Mouse (Mus musculus) kidney, postnatal 14 days (tissue): Measurements from ENCODE around the gene Cadm2.

Experiments used
- DNase-seq: peaks from one replicate; pipeline ENCODE4 v3.0.0; 2022; ENCODE audit warnings: mixed read lengths

Cadm2 gene

DNA sequence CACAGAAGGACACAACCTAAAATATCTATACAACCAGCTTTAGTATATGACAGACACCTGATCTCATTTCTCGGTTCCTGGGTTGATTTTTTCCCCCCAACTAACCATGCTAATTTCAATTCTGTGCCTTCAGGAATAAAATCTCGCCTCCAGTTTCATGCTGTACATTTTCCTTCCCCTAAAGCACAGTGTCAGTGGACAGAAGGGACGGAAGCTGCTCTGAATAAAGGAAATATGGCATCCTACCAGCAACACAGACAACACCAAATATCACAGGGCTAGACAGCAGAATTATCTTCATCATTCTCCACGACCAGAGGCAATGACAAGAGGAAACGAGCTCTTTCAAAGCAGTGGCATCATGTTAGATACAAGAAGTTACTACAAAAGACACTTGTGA is 498.2 kb downstream of the Cadm2 start:
- DNase-seq: no peak

DNA sequence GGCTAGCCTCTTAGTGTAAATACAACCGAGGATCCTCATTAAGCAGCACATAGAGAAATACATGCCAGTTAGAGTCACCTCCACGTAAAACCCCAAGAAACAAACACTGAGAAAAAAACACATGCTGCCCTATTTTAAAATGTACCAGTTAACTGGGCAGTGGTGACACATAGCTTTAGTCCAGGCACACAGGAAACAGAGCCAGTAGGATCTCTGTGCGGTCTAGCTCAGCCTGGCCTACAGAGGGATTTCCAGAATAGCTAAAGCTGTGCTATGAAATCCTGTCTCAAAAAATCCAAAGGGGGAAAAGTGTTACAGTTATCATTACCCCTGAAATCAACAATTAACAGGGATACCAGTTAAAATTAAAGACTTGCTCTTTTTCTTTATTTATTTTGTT is 498.9 kb downstream of the Cadm2 start:
- no peak for DNase-seq

DNA sequence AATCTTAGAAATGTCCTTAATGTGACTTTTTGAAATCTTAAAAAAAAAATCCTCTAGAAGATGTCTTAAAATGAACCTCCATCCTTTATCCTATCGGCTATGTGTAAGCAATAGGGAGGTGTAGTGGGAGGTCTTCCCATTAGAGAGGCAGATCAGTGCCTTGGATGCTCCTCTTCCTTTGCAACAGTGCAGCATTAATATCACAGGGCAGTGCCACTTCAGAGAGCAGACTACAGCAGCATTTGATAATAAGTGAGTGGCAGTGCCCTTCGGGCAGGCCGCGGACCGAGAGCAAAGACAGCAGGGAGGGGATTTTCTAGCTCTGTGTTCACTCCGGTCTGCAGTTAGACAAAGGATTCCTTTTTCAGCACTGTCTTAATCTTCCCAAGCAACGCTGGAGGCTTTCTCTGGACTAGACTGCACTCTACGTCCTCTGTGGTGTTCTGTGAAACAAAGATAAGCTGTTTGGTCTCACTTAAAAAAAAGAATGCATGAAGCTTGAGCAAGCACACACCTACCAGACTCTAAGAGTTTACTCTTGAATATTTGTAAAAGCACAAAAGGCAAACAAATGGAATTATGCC is 514.1 kb downstream of the Cadm2 start:
- no peak for DNase-seq

DNA sequence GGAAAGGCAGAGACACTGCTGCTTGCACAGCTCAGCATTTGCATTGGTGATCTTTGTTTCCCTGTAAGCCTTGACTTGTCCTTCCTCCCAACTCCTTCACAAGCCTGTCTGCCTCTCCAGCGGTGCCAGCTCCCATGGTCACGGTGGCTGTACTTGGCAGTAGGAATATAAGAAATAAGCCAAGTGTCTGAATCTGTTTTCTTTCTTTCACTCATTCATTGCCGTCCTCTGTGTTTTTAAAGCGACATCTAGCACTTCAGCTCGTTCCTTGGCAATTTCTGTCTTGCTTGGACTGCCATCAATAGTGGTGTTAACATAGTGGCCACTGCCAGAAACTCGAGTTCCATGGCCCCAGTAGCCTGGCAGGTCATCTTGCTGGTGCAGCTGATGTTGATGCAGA is 524.0 kb downstream of the Cadm2 start:
- no peak for DNase-seq

DNA sequence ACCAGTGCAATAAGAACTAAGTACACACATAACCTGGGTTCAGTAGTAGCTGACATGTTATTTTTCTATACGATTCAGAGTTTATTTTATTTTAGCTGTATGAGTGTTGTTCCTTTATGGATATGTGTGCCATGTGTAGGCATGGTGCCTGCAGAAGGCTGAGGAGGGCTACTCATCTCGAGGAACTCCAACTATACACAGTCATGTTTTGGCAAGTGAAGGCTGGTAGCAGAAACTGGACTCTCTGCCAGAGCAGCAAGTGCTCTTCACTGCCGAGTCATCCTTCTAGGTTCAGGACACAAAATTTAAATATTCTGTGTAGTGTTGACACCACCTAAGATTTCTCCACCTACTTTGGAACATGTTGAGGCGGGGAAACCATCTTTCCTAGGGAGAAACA is 524.8 kb downstream of the Cadm2 start:
- no peak for DNase-seq

DNA sequence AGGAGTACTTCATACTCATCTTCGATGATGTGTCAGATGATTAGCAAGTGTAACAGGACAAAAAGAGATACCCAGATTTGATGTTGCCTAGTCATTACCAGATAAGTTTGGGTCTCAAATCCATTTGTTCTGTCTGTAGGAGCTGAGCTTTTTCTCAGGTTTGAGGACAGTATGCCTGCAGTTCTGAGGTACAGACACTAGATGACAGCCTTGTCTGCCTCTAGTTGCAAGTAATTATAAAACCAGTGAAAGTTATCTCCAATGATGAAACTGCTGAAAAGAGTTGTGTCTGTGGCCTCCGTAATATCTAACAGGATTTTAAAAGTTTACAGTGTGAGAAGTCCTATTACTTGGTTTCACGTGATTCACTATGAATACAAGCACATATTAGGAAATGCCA is 531.0 kb downstream of the Cadm2 start:
- DNase-seq: no peak

DNA sequence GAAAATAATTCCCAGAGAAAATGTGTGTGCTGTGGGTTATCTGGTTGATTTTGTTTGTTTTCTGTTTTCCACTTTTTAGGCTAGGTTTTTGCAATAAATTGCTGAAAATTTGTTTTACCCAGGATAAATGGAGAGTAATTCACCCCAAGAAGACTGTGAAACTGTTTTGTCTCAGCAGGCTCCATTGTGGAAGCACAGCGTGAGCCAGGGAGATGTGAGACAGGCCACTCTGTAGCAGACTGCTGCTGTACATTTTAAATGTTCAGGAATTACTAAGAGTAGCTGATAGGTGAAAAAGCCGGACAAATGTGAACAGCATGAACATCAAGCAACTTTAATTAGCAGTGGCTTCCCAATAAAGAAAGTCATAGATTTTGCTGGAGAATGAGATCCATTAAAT is 541.4 kb downstream of the Cadm2 start:
- no peak for DNase-seq

DNA sequence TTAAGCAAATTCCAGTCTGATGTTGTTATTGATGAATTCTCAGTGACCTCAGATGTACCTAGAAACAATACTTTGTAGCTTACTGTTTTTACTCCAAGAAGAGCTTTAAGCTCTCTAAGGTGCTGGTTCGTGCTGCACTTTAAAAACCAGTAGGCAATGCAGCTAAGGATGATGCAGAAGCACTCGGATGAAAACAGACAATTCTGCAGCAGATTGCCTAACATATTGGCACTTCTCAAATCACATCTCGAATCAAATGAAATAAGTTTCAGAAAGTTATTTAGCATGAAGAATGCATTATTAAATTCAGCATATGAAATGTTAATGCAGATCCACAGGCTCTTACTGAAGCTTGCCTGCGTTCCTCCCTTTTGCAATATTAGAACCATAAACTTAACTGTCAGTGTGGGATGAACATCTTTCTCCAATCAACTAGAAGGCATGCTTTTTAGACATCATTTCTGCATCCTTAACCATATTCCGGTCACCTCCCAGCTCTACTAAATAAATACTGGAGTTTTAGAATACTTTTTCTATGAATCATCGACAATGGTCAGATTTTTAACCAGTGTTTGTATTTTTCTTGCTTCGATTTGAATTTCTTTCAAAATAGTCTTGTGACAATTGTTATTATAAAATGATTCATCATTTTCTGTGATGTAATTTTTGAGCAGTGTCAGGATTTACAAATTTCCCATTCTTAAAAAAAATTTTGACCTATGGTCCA is 544.4 kb downstream of the Cadm2 start:
- DNase-seq: no peak

DNA sequence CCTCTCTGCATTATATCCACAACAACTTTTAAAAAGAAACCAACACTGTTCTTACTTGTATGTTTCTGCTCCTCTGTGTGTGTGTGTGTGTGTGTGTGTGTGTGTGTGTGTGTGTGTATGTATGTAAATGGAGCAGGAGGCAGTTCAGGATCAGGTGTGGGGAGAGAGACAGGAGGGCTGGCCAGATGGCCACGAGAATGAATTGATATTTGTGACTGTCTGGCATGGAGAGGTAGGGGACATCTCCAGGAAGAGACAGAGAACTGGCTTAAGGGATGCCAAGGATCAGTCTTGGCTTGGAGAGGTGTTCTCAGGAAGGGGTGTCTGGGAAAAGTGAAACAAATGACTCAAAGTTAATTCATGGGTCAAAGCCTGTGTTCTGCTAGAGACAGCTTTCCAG is 552.2 kb downstream of the Cadm2 start:
- DNase-seq: no peak

DNA sequence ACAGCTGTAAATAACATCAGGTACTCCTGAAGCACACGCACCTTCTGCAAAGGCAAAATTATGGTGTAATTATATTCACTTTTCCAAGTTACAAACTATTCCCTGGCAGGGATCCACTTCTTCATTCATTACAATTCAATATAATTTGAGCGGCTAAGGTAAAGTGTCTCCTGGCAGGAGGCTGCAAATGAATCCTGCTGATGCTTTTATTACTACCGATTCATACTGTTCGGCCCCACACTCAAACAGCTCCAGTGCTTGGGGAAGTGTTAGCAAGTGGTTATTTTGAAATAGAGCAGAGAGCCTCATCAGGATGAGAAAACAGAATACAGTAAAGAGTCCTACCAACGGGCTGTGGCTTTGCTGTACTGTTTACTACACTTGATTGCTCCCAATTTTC is 589.8 kb downstream of the Cadm2 start:
- DNase-seq: no peak

DNA sequence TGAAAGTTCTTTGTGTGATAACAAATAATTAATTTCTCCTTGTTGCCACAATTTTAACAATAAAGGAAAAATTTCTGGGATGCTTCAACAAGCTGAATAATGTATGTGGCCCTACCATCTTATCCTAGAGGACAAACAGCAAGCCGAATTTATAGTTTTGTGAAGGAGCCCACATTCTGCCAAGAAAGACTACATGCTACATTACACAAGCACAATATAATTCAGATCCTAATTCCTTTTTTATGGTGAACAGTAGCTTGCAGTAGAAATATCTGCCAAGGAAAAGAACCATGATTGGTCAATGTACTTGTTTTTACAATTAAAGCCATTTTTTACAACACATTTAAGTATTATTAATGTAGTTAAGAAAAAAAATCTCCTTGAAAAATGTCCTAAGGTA is 600.9 kb downstream of the Cadm2 start:
- DNase-seq: no peak

DNA sequence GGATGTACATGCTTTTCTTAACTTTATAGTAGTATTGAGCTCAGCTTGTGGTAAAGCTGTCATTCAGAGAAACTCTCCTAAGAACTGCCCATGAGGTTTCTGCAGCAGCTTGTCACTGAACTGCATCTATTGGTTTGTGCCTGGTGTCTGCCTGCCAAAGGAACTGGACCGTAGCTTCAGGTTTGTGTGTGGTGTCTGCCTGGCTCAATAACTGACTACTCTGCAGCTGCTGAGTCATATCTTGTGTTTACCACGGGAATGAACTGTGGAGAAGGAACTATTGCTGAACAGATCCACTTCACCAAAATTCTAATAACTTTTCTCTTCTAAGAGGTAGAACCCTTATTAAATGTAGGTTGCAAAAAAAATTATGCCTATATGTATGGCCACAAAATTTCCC is 603.0 kb downstream of the Cadm2 start:
- no peak for DNase-seq

DNA sequence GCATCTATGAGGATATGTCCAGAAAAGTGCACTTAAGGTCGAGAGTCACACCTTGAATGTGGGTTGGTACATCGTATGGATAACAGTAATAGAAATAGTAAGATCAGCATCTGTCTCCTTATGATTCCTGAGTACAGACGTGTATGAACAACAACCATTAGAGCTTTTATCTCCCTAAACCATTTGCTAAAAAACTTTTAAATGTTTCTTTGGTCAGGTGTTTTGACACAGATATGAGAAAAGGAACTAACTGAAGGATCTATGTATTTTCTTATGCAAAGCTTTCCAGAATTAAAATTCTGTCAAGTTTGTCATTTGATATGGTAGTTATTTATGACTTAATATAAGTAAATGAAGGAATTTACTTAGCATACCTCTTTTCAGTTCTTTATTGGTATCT is 617.5 kb downstream of the Cadm2 start:
- no peak for DNase-seq

DNA sequence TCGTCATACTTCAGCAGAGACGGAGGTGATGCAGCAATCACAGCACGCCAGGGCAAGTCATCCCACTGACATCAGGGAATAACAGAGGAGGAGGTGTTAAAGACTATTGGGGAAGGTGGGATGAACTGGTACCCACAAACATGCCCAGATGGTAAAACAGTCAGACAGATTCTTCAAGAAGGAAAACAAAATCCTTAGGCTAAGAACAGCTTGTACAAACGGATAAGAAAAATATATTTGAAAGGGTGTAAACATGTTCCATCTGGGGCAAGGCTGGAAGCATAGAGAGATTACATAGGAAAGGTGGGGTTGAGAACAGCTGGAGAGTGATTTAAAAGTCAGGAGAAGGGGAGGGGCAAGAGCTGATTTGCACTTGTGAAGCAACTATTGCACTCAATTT is 619.0 kb downstream of the Cadm2 start:
- DNase-seq: no peak

DNA sequence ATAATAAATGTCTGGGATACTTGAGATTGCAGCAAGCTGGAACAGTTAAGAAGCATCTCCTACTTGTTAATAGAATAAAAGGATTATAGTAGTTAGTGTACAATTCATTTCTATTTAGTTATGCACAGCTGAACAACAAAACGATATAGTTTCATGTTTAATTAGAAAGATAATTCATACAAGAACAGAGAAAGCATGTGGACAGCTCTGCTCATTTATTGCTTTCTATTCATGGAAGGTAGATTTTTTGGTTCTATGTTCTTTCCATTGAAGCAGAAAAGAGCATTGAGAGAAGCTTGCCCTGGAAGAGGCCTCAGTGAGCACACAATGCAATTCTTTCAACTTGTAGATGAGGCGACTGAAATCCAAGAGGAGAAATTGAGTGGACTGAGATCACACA is 623.2 kb downstream of the Cadm2 start:
- no peak for DNase-seq

DNA sequence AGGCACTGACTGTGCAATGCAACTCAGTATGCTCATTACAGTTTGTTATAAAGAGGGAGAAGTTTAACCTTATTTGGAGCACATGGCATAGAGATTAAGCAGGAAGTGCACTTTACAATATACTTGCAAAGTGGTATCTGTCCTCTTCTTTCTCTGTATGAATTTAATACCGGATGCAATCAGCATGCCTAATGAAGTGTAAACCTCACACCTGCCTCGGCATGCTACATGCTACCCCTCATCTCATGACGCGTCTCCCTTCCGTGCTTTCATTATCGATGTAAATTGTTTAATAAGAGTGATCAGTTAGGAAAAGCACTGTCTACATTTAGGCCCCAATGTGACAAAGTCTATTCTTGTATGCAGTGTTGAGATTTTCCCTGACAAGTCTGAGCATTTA is 633.0 kb downstream of the Cadm2 start:
- no peak for DNase-seq

DNA sequence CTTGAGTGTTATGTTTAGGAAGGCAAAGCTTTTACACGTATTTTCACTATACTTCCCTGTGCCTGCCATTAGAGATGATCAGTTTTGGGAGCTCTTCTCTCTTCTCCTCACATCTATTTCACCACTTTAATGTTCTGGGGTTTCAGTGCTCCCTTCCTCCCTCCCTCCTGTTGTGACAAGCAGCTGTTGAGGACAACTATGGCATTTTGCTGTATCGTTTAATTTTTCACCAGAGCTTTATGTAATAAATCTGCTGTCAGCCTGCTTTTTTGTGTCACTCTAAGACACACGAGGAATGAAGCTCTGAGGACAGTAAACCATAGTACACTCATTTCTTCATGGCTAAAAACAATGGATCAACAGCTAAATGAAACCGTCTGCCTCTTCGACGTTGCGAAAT is 633.8 kb downstream of the Cadm2 start:
- DNase-seq: no peak

DNA sequence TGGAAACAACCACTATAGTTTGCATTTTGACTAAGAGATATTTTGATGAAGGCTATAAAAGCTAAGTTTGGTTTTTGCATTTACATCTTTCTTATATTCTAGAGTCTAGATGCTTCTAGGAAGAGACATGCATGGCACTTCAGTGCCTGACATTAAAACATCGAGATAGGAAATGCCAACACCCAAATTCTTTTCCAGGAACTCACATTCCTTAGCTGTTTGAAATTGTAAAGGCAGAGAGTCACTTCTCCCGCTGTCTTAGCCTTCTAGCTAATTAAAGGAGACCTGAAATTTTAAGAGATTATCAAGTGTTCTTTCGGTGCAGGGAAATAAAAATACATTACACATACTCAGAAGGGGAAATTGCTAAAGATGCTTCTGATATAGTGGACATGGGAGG is 649.8 kb downstream of the Cadm2 start:
- DNase-seq: no peak

DNA sequence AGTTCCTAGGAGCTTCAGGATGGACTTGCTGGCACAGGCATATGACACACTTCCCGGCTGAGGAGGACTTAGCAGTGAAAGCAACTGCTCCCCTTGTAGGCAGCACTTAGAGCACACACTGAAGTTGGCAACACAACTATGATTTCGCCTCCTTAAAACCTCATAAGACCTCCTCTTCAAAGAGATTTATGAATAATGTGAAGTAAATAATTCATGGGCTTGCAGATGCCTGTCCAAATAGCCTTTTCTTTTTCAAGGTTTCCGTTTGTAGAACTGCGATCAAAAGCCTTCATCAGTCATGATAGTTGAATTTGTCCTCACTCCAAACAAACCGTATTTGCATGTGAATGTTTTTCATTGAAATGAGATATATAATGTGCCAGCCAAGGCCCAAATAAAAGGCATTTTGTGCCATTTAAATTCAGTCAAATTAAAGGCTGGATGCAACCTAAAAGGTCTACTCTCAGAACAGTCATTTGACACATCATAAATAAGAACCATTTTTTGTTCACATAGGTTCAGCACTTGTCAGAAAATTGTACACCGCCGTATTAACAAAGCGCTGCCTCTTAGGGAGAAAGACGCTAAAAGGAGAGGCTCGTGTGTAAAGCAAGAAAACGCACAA is 651.1 kb downstream of the Cadm2 start:
- no peak for DNase-seq

DNA sequence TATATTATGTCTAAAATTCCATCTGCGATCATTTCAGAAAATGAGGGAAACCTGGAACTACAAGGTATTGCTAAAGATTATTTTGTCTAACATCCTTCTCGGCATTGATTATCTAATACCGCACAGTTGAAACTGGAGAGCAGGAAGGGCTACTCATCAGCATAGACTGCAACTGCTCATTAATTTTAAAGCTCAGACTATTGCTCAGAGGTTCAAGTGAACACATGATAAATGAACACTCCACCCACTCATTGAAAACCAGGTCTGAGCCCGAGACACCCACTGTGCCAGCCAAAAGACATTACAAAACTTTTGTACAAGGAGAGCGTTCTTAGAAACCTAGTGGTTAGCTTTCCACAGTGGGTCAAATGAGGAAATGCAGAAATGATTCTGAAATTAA is 652.4 kb downstream of the Cadm2 start:
- no peak for DNase-seq

DNA sequence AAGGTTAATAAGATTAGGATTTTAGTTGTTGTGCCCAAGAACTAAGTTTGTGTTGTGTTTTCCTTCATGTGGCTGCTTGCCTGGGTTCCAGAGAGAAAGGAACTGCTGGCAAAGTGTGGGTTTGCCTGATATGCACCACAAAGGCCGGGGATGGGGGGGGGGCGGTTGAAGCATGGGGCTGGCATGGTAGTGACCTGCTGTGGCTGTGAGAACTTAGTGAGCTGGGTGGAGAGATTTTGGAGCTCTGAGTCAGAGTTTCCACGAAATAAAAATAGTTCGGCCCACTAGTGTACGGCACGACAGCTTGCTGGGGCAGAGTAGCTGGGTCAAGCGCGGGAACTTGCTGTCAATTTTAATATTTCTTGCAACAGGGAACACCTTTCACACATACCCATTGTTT is 653.0 kb downstream of the Cadm2 start:
- no peak for DNase-seq

DNA sequence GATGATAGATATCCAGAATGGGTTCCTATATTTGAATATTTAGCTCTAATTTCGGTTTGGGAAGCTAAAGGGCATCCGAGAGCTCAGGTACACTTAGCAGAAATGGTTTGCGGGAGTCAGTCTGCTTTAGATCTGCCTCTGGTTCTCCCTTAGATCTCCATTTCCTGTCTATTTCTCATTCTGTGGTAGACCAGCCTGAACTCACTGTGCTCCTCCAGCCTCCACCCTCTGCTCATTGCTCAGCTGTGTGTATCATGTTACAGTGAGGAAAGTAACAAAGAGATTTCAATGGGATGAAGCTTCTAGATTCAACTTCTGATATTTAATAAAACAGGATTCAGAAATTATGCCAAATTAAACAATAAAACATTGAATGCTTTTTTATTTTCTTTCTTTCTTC is 661.6 kb downstream of the Cadm2 start:
- DNase-seq: no peak

DNA sequence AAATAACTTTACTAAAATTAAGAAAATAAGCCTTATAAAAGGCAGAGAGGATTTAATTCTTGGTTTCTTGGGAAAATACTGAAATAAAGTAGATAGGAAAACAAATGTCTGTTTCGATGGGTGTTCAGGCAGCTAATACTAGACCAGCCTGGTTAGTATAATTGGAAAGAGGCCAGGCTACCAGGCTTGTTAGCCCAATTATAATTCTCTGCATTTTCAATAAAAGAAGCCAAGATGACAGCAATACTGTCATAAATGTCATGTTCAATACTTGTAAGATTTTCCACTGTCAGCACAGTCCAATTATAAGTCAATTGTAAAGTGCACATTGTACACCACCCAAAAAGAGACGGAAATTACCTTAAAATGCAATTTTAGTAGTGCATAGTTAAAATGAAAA is 664.8 kb downstream of the Cadm2 start:
- DNase-seq: no peak

DNA sequence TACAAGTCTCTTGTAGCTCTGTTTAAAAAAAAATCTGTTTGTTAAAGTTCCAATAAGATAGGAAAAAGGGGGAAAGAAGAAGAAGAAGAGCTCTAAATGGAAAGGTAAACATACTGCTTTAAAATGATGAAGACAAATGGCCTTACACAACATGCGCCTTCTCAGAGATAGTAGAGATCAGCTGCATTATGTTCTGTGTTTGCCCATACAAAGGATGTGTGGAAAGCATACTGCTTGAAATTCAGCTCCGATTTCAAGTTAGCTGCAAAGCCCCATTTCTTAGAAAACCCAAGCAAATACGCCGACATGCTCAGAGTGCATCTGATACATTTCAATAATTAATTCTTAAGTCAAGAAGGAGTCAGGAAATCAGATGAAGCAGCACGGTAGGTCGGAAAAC is 684.4 kb downstream of the Cadm2 start:
- DNase-seq: no peak

DNA sequence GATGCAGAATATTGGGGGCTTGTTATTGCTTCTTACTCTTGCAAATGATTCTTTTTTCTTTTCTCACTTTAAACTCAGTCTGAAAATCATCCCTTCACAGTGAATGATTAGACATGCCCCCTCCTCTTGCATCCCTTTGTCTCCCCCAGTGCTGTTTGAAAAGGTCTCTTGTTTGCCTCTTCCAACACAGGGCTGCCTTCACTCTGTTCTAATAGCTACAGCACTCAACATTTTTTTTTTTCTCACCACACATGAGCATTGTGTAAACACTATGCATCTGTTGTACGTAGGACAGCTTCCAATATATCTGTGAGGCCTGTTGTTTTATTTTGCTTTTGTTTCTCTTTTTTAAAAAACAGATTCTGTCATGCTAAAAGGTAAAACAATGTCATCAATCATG is 695.2 kb downstream of the Cadm2 start:
- DNase-seq: no peak
